Mouse (Mus musculus): ENCODE data around the gene Gna13. TPM values are rescaled to one million over a fixed set of nuclear protein-coding genes. Genes with fewer than 3 reads are reported as not detected.

Gna13 gene
- total RNA-seq, 1 experiment from 2014 or later = 64.9 TPM

GRCm38 (mm10) chr11:109343991-109344599, 18.5 kb upstream of the Gna13 start:
- ATAC-seq (replicated peaks in 1 of 2; ENCODE audit: insufficient read depth in 1 of 2, low FRiP score in 2 of 2, low TSS enrichment in 1 of 2, low read depth in 1 of 2, poor library complexity in 2 of 2, severe bottlenecking in 2 of 2) = no peak; a peak in 1 of 4 replicates

DNA sequence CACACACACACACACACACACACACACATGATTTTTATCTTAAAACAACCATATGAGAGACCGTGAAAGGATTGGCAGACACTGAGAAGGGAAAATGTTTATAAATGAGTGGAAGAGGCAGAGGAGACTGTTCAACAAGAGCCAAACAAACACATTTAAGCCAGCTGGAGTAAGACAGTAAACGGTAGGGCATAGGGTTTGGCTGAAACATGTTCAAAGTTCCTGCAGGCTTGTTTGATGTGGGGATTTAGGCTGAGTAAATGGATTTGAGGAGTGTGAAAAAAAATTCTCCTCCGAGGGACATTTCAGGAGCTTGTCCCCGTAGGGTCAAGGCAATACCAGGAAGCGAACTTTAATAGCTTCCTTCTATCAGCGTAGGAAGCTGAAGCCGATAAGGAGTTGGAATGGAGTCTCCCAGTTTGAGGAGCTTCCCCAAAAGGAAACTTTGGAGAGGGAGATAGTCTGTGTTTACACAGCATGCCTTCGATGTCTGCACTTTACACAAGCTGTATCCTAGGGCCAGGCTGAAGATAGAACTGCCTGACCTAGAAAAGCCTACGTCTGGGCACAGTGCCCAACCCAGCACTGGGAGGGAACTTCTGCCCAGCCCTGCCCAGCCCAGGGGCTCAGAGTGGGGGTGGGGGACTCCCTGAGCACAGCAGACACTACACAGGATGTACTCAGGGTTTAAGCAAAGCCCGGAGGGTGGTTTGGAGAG, 15.2 kb upstream of the Gna13 start:
- ATAC-seq (replicated peaks in 1 of 2; ENCODE audit: insufficient read depth in 1 of 2, low FRiP score in 2 of 2, low TSS enrichment in 1 of 2, low read depth in 1 of 2, poor library complexity in 2 of 2, severe bottlenecking in 2 of 2) = peak; percentile 80 to 84

DNA sequence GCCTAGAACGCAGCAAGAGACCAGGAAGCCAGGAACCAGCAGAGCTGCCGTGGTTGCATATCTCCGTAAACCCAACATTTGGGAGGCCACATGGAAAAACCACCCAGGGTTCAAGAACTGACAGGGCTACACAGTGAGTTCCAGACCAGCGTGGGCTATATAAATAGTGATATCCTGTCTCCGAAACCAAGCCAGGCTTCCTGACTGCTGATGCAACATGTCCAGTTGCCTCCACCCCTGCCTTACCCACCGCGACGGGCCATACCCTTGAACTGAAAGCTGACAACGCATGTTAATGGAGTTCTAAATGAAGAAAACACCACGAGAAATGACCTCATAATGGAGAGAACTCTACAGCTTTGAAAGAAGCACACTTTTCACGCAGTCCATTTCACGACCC, 14.2 kb upstream of the Gna13 start:
- ATAC-seq (replicated peaks in 1 of 2; ENCODE audit: insufficient read depth in 1 of 2, low FRiP score in 2 of 2, low TSS enrichment in 1 of 2, low read depth in 1 of 2, poor library complexity in 2 of 2, severe bottlenecking in 2 of 2) = peak; percentile 26 to 30; a peak in 3 of 4 replicates

DNA sequence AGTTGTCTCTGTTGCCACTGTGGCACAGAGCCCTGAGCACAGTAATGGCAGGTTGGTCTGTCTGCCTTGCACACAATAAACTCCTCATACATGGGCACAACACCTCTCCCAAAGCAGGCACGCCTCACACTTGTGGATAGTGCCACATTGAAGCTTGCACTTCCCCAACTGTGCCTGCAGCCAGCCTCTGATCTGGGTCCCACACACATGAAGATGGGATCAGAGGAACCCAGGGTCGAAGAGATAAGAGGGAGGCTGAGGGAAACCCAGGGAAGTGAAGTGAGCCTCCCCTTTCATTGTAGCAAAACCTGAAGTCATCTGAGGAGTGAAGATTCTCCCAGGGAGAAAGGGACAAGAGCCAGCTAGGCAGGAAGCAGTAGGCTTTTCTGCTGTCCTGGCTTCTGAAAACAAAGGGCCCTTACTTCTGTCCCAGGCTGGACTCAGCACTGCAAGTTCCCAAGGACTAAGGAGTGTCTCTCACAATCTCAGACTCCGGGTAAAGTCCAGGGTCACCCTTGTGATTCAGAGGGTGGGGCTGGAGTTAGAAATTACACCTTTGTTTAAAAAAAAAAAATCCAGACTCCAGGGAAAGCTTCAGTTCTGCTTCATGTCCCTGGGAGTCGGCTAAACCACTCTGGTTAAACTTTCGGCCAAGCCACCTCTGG, 12.8 kb upstream of the Gna13 start:
- no peak for ATAC-seq (replicated peaks in 1 of 2; ENCODE audit: insufficient read depth in 1 of 2, low FRiP score in 2 of 2, low TSS enrichment in 1 of 2, low read depth in 1 of 2, poor library complexity in 2 of 2, severe bottlenecking in 2 of 2)

DNA sequence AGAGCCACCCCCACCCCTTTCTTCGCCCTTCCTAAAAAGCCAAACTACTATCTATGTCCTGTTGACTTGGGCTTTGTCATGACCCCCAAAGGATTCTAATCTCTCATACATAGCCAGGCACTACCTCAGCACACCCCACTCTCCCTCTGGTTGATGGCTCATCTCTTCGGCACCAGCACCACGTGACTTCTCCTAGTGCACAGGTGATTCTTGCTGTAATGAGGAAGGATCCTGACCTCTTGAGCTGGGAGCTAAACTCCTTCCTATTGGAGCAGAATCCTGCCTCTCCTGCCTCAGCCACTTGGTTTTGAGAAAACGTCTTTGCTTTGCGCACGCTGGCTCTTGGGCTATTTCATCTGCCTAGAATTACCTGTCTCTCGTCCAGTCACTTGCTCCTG, 12.3 kb upstream of the Gna13 start:
- no peak for ATAC-seq (replicated peaks in 1 of 2; ENCODE audit: insufficient read depth in 1 of 2, low FRiP score in 2 of 2, low TSS enrichment in 1 of 2, low read depth in 1 of 2, poor library complexity in 2 of 2, severe bottlenecking in 2 of 2)

DNA sequence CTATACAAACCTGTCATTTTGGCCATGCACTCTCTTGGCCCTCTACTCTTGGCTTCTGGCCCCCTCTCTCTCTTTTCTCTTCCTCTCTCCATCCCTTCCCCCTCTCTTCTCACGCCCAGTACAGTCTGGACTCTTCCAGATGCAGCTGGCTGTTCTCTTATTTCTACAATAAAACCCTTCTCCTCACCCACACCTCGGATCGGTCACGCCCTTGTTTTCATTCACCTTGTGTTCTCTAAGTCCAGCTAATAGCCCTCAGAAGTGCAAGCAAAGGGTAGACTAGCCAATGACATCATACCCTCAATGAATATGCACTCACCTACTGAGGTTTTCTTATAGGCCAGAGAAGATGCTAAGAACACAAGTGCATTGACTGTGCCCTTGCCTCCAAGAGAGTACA, 11.1 kb upstream of the Gna13 start:
- no peak for ATAC-seq (replicated peaks in 1 of 2; ENCODE audit: insufficient read depth in 1 of 2, low FRiP score in 2 of 2, low TSS enrichment in 1 of 2, low read depth in 1 of 2, poor library complexity in 2 of 2, severe bottlenecking in 2 of 2)

DNA sequence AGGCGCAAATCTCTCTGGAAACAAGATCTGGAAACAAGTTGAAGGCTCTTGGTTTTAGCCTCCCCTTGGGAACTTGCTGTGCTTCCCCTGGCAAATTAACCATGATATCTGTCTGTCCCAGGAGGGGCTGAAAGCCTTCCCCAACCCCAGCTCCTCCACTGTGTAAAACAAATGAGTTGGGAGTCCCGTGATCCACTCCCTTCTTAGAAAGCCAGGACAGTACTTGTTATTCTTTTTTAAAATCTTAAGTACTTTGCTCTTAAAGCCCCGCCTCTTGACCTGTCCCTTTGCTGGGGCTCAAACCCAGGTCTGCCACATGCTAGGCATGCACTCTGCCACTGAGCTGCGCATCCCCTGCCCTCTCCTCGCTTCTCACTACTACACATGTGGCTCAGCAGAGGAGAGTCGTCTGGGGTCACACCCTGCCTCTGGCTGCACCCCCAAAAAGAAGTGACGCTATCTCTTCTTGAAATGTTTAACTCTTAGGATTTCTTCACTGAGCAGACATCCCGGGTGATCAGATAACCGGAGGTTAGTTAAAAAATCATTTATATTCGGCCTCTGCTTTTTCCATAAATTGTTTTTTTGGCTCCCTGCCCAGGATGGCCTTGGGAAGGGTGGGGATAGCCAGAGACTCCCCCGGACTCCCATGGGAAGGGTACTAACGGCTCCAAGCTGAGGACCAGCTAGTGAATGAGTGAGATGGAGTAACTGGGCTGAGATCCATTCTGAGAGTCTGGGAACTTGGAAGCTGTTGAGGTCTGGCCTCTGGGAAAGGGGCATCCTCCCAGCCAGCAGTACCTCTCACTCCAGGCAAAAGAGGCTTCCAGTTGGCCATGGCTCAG, 9.0 kb upstream of the Gna13 start:
- no peak for ATAC-seq (replicated peaks in 1 of 2; ENCODE audit: insufficient read depth in 1 of 2, low FRiP score in 2 of 2, low TSS enrichment in 1 of 2, low read depth in 1 of 2, poor library complexity in 2 of 2, severe bottlenecking in 2 of 2)

- no peak for ATAC-seq (replicated peaks in 1 of 2; ENCODE audit: insufficient read depth in 1 of 2, low FRiP score in 2 of 2, low TSS enrichment in 1 of 2, low read depth in 1 of 2, poor library complexity in 2 of 2, severe bottlenecking in 2 of 2)
Observed at GRCm38 (mm10) chr11:109354236-109354613, 8.4 kb upstream of the Gna13 start.

- no peak for ATAC-seq (replicated peaks in 1 of 2; ENCODE audit: insufficient read depth in 1 of 2, low FRiP score in 2 of 2, low TSS enrichment in 1 of 2, low read depth in 1 of 2, poor library complexity in 2 of 2, severe bottlenecking in 2 of 2)
Observed at GRCm38 (mm10) chr11:109355771-109356388, 6.8 kb upstream of the Gna13 start.

DNA sequence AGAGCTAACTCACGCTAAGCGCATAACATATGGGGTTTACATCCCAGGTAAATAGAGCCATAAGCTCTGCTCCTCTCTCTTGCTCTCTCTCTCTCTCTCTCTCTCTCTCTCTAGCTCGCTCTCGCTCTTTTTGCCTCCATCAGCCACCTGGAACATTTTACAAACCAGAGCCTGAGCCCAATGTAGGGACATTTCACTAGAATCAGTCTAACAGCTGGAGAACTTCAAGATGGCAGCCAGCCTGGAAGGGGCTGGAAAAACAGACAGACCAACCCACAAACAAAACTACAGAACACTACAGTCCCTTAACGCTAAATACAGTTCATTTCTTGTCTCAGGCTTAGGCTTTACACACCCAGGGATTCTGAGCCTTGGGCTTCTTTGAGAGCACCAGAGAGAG, 5.5 kb upstream of the Gna13 start:
- no peak for ATAC-seq (replicated peaks in 1 of 2; ENCODE audit: insufficient read depth in 1 of 2, low FRiP score in 2 of 2, low TSS enrichment in 1 of 2, low read depth in 1 of 2, poor library complexity in 2 of 2, severe bottlenecking in 2 of 2)

DNA sequence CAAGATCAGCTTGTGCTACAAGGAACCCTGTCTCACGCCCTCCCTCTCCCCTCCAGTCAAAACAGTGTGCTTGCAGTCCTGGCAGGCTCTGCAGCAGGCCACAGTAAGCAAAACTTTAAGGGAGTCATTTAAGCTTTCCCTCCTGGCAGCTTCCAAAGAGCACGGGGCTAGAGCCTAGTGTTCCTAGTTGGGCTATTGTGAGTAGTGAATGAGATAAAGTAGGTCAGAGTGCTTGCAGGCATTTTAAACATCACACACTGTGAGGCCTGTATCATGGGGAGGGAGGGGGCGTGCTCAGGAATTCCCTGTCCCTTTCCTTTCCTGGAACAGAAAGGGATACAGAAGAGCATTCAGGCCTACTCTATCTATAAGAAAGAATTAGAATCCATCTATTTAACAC, 4.1 kb upstream of the Gna13 start:
- ATAC-seq (replicated peaks in 1 of 2; ENCODE audit: insufficient read depth in 1 of 2, low FRiP score in 2 of 2, low TSS enrichment in 1 of 2, low read depth in 1 of 2, poor library complexity in 2 of 2, severe bottlenecking in 2 of 2) = no peak

DNA sequence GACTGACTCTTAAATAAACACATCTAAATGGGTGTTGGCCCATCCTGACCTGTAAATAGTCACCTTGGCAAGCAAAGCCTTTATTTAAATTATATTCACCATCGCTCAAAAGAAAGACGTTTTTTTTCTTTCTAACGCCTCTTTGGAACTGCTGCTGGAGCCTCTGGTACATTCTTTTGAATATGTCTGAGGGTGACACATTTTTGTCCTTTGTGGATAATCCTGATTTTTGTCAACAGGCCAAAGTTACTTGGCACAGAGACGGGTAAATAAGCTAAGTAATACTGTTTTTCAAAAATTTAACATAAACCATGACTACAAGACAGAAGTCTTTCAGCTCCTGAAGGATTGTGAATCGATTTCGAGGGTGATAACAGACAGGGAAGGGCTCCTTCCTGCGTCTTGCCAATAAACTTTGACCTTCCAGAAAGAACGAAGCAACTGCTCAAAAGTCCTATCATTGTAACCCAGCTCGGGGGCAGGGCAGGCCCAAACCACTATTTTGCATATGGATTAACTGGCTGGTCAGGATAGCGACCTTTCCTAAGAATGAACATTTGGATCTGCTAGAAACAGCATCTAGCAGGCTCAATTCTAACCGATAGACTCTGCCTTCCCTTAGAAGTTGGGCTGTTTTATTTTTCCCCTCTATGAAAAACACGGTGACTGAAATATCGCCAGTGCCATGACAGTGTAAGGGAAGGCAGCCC, 3.4 kb upstream of the Gna13 start:
- no peak for ATAC-seq (replicated peaks in 1 of 2; ENCODE audit: insufficient read depth in 1 of 2, low FRiP score in 2 of 2, low TSS enrichment in 1 of 2, low read depth in 1 of 2, poor library complexity in 2 of 2, severe bottlenecking in 2 of 2)

GRCm38 (mm10) chr11:109360102-109360501, 2.5 kb upstream of the Gna13 start:
- ATAC-seq (replicated peaks in 1 of 2; ENCODE audit: insufficient read depth in 1 of 2, low FRiP score in 2 of 2, low TSS enrichment in 1 of 2, low read depth in 1 of 2, poor library complexity in 2 of 2, severe bottlenecking in 2 of 2) = no peak

GRCm38 (mm10) chr11:109360581-109361040, 2.0 kb upstream of the Gna13 start:
- no peak for ATAC-seq (replicated peaks in 1 of 2; ENCODE audit: insufficient read depth in 1 of 2, low FRiP score in 2 of 2, low TSS enrichment in 1 of 2, low read depth in 1 of 2, poor library complexity in 2 of 2, severe bottlenecking in 2 of 2)

GRCm38 (mm10) chr11:109361241-109361630, 1.4 kb upstream of the Gna13 start:
- no peak for ATAC-seq (replicated peaks in 1 of 2; ENCODE audit: insufficient read depth in 1 of 2, low FRiP score in 2 of 2, low TSS enrichment in 1 of 2, low read depth in 1 of 2, poor library complexity in 2 of 2, severe bottlenecking in 2 of 2)

- peak; percentile 30 to 43; a peak in 3 of 4 replicates for ATAC-seq (replicated peaks in 1 of 2; ENCODE audit: insufficient read depth in 1 of 2, low FRiP score in 2 of 2, low TSS enrichment in 1 of 2, low read depth in 1 of 2, poor library complexity in 2 of 2, severe bottlenecking in 2 of 2)
Observed at GRCm38 (mm10) chr11:109361631-109362462, 784 bp upstream of the Gna13 start.

All from hematopoietic stem cell, adult 5-6 weeks (primary cell).